Mouse (Mus musculus) forebrain, embryonic 14.5 days (tissue): Measurements from ENCODE around the gene Lrrc20. TPM values are rescaled to one million over a fixed set of nuclear protein-coding genes. Genes with fewer than 3 reads are reported as not detected.
A peak's percentile ranks its signal among the peaks of the same experiment; 100 is the strongest.
"Not testable (repeated sequence)": the region's sequence is repeated elsewhere in the genome, so short reads cannot be mapped to it uniquely, and the experiment has no call there.

Experiments used
- ATAC-seq: fragments of 200-750 bp; cut with Nextera tagmentation; 2 replicates; pipeline ENCODE4 v1.8.0; 2017; ENCODE audit warnings: mild to moderate bottlenecking, moderate library complexity
- DNase-seq: peaks from one replicate; pipeline ENCODE4 v3.0.0-alpha.2; 2015; ENCODE audit warnings: low spot score
- H3K27ac ChIP-seq: fragments of 300-500 bp; sonication (generic); 2 replicates; pipeline ENCODE4 v1.5.1; 2014; ENCODE audit warnings: low read depth, mild to moderate bottlenecking, control low read depth, low read length, moderate library complexity
- H3K27me3 ChIP-seq: fragments of 300-500 bp; sonication (generic); replicated peaks from 2 replicates; pipeline ENCODE4 v1.6.1; 2014; ENCODE audit warnings: low read length, control low read depth, mixed read lengths; ENCODE audit not compliant: control insufficient read depth, insufficient read depth
- H3K36me3 ChIP-seq: fragments of 300-500 bp; sonication (generic); 2 replicates; pipeline ENCODE4 v1.6.1; 2014; ENCODE audit warnings: low read length, control low read depth; ENCODE audit not compliant: control insufficient read depth, insufficient read depth
- H3K4me1 ChIP-seq: fragments of 300-500 bp; sonication (generic); 2 replicates; pipeline ENCODE4 v1.6.1; 2014; ENCODE audit warnings: antibody characterized with exemption, low read length, control low read depth; ENCODE audit not compliant: control insufficient read depth, insufficient read depth
- H3K4me2 ChIP-seq: fragments of 300-500 bp; sonication (generic); 2 replicates; pipeline ENCODE4 v1.6.1; 2014; ENCODE audit warnings: mild to moderate bottlenecking, control low read depth, low read length
- H3K4me3 ChIP-seq: fragments of 300-500 bp; sonication (generic); 2 replicates; pipeline ENCODE4 v1.5.1; 2014; ENCODE audit warnings: low read depth, low read length, control low read depth
- H3K9ac ChIP-seq: fragments of 300-500 bp; sonication (generic); 2 replicates; pipeline ENCODE4 v1.6.1; 2014; ENCODE audit warnings: mild to moderate bottlenecking, low read length, control low read depth, moderate library complexity
- H3K9me3 ChIP-seq: fragments of 300-500 bp; sonication (generic); replicated peaks from 2 replicates; pipeline ENCODE4 v1.6.1; 2016; ENCODE audit warnings: low read length, control low read depth, mixed read lengths; ENCODE audit not compliant: control insufficient read depth
- WGBS: fragments of 180-500 bp; shearing (Covaris S2); extraction: QIAGEN DNeasy Blood & Tissue Kit; methylation state at CpG from one replicate; pipeline ENCODE4 v1.1.7; 2014; 5-methylcytosine and 5-hydroxymethylcytosine counted together
- polyA plus RNA-seq: library from polyadenylated mRNA; unstranded; fragments of >200 nt; fragmentation: Nextera tagmentation; extraction: Ambion mirVana; gene quantifications from 2 replicates; pipeline ENCODE4 v1.2.1, GENCODE M21; 2014

Gene Lrrc20
- polyA plus RNA-seq, 1 experiment from 2014 or later, result 21.3 TPM

DNA sequence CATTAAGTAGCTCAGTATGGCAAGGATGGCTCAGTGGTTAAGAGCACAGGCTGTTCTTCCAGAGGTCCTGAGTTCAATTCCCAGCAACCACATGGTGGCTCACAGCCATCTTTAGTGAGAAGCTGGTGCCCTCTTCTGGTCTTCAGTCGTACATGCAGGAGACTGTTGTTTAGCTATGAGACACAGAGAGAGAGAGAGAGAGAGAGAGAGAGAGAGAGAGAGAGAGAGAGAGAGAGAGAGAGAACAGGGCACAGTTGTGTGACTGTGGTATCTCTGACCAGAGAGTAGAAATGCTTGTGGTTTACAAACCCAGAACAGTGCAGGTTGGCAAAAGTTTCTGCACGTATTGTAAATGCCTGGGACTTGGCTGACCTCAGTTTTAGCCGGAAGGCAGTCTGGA, 148.3 kb downstream of the Lrrc20 start:
- not testable (repeated sequence) for H3K36me3 ChIP-seq, H3K9ac ChIP-seq, H3K27ac ChIP-seq, H3K4me2 ChIP-seq, H3K4me3 ChIP-seq, DNase-seq, H3K4me1 ChIP-seq, ATAC-seq, H3K9me3 ChIP-seq
- H3K27me3 ChIP-seq, result peaks cover 15% of the 10 kb centered on the region
- WGBS, result 76% methylated on average over 3 of the region's 3 CpGs

DNA sequence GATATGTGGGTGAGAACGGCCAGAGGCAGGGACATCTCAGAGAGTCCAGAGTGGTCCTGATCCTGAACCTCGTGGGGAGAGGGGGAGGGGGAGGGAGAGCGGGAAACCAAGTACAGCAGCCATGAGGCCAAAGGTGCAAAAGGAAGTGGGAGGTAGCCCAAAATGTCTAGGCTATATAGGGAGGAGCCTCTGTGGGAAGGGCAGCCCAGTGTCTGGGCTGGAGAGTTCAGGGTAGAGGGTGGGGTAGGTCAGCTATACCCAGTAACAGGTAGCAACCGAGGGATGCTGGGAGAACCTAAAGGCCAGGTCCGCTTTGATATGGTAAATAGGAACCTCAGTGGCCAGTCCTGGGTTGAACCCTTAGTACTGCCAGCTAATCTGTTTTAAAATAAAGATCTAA, 149.2 kb downstream of the Lrrc20 start:
- Histone ChIP-seq H3K27me3 (peaks cover 15% of the 10 kb centered on the region), H3K27ac (no peak overlapping the region), H3K9ac (no peak overlapping the region), H3K9me3 (no peaks in the 10 kb centered on the region), H3K4me3 (no peak overlapping the region), H3K4me1 (peaks cover 7% of the 10 kb centered on the region; the same call in 1 of the 2 replicates), H3K4me2 (peak overlapping the region; percentile 68; the same call in 1 of the 2 replicates), H3K36me3 (no peaks in the 10 kb centered on the region)
- 25% methylated on average over 5 of the region's 5 CpGs for WGBS
- ATAC-seq (no peak), DNase-seq (no peak)

DNA sequence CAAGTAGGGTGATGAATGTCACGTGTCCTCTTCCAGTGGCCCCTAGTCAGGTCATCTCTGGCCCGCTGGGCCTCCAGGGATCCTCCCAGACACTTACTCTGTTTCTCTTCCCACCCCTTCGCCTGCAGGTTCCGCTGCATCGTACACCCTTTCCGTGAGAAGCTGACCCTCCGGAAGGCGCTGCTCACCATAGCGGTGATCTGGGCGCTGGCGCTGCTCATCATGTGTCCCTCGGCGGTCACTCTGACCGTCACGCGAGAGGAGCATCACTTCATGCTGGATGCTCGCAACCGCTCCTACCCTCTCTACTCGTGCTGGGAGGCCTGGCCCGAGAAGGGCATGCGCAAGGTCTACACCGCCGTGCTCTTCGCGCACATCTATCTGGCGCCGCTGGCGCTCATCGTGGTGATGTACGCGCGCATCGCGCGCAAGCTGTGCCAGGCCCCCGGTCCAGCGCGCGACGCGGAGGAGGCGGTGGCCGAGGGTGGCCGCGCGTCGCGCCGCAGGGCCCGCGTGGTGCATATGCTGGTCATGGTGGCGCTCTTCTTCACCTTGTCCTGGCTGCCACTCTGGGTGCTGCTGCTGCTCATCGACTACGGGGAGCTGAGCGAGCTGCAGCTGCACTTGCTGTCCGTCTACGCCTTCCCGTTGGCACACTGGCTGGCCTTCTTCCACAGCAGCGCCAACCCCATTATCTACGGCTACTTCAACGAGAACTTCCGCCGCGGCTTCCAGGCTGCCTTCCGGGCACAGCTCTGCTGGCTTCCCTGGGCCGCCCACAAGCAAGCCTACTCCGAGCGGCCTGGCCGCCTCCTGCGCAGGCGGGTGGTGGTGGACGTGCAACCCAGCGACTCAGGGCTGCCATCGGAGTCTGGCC, 150.0 kb downstream of the Lrrc20 start:
- Histone ChIP-seq H3K27ac (no peak overlapping the region), H3K4me2 (peak overlapping the region; percentile 68), H3K4me1 (peaks cover 7% of the 10 kb centered on the region; the same call in 1 of the 2 replicates)

DNA sequence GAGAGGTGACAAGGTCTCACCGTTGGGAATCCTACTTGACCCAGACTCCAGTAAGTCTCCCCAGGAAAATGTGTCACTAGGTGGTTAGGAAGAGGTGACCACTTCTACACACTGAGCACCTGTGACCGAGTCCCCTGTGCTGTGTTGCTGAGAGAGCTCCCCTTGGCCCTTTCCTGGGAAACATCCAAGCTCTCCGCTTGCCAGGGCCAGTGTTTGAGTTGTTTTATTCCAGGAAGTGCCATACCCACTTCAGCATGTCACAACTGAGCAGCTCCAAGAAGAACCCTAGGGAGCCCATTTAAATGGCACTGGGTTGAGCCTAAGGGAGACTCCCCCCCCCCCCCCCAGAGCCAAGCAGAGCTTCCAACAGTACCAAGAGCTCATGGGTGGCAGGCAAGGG, 150.9 kb downstream of the Lrrc20 start:
- H3K4me2 ChIP-seq, result no peak overlapping the region
- ATAC-seq (no peak), DNase-seq (no peak)
- H3K27me3 ChIP-seq, result peaks cover 15% of the 10 kb centered on the region
- no peak overlapping the region for H3K4me3 ChIP-seq
- WGBS, result 79% methylated on average over 3 of the region's 3 CpGs
- H3K9ac ChIP-seq, result no peak overlapping the region
- no peak overlapping the region for H3K27ac ChIP-seq
- peaks cover 7% of the 10 kb centered on the region; the same call in 1 of the 2 replicates for H3K4me1 ChIP-seq
- H3K36me3 ChIP-seq, result no peaks in the 10 kb centered on the region
- H3K9me3 ChIP-seq, result no peaks in the 10 kb centered on the region

More for the DNA sequence above, 150.0 kb downstream of the Lrrc20 start:
- no peaks in the 10 kb centered on the region for H3K36me3 ChIP-seq
- peak; percentile 44 for DNase-seq
- H3K9me3 ChIP-seq, result no peaks in the 10 kb centered on the region
- H3K27me3 ChIP-seq, result peaks cover 15% of the 10 kb centered on the region
- WGBS, result 4% methylated on average over 74 of the region's 74 CpGs
- peak overlapping the region; percentile 56; the same call in 1 of the 2 replicates for H3K9ac ChIP-seq
- ATAC-seq, result peak; percentile 52
- peak overlapping the region; percentile 36 for H3K4me3 ChIP-seq

- 80% methylated on average over 15 of the region's 15 CpGs for WGBS
- DNase-seq (no peak), ATAC-seq (no peak)
- Histone ChIP-seq H3K36me3 (no peaks in the 10 kb centered on the region), H3K9ac (no peak overlapping the region), H3K4me1 (peaks cover 7% of the 10 kb centered on the region; the same call in 1 of the 2 replicates), H3K4me3 (no peak overlapping the region), H3K4me2 (no peak overlapping the region), H3K9me3 (no peaks in the 10 kb centered on the region), H3K27ac (no peak overlapping the region), H3K27me3 (peaks cover 15% of the 10 kb centered on the region)
Observed at GRCm38 (mm10) chr10:61627195-61627937, 151.8 kb downstream of the Lrrc20 start.

DNA sequence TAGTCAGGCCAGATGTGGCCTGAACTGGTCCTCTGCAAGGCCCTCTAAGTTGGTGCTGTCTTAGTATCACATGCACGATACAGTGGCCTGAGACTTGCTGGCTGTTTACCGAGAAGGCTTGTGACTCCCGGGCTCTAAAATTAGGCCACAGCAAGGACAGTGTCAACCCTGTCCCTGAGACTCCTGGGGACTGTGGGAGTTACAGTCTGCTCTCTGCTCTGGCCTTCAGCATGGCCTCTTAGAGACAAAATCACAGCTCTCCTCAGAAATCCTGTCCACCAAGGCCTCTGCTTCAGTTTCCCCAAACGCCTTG, 152.3 kb downstream of the Lrrc20 start:
- DNase-seq (no peak), ATAC-seq (no peak)
- Histone ChIP-seq H3K9ac (no peak overlapping the region), H3K9me3 (no peaks in the 10 kb centered on the region), H3K4me2 (no peak overlapping the region), H3K4me1 (peaks cover 7% of the 10 kb centered on the region; the same call in 1 of the 2 replicates), H3K27me3 (peaks cover 15% of the 10 kb centered on the region), H3K4me3 (no peak overlapping the region), H3K27ac (no peak overlapping the region), H3K36me3 (no peaks in the 10 kb centered on the region)
- WGBS, result 85% methylated on average over 4 of the region's 4 CpGs

Other genes with a start within 250 kb of the Lrrc20 start
- 0.13 and 0.17 TPM in 2 replicates for gene Adamts14, start 202.4 kb upstream of the Lrrc20 start, polyA plus RNA-seq
- gene Prf1, start 178.0 kb upstream of the Lrrc20 start, polyA plus RNA-seq, result not detected in 2 replicates
- 10.0 and 15.6 TPM in 2 replicates for gene Pald1, start 92.3 kb upstream of the Lrrc20 start, polyA plus RNA-seq
- 0.14 TPM in 1 of 2 replicates, not detected in the other for gene Nodal, start 57.8 kb upstream of the Lrrc20 start, polyA plus RNA-seq
- 50.0 and 51.3 TPM in 2 replicates for gene Eif4ebp2, start 23.1 kb upstream of the Lrrc20 start, polyA plus RNA-seq
- 0.56 and 0.94 TPM in 2 replicates for gene Npffr1, start 119.7 kb downstream of the Lrrc20 start, polyA plus RNA-seq
- 264 and 265 TPM in 2 replicates for gene Ppa1, start 172.8 kb downstream of the Lrrc20 start, polyA plus RNA-seq
- 245 and 253 TPM in 2 replicates for gene Sar1a, start 204.5 kb downstream of the Lrrc20 start, polyA plus RNA-seq
- gene Tysnd1, start 219.7 kb downstream of the Lrrc20 start, polyA plus RNA-seq, result 23.7 and 24.6 TPM in 2 replicates
- gene Aifm2, start 239.5 kb downstream of the Lrrc20 start, polyA plus RNA-seq, result 4.4 and 5.2 TPM in 2 replicates